Mouse (Mus musculus): ENCODE results near the gene Psg27. TPM values are rescaled to one million over a fixed set of nuclear protein-coding genes. Genes with fewer than 3 reads are reported as not detected.
"Not testable (repeated sequence)": the region's sequence is repeated elsewhere in the genome, so short reads cannot be mapped to it uniquely, and the experiment has no call there.

Gene Psg27
- not detected in 2 replicates for polyA plus RNA-seq (2012; rRNA removed)

DNA sequence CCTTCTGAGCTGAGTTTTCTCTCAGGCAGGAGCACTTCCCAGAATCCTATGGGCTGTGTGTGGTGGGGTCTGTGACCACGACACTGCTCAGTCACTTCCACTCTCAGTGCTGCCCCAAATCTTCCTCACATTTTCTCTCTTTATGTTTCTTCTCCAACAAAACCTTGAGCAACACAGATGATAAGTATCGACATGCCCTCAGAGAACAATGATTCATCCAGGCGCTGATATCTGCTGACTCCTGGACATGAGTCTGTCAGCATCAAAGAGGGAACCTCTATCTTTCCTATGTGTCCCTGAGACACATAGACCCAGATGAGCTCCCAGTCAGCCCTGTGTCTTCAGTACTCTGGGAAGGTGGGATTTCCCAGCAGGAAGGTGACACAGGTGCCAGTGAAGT lies at the start of gene Psg27:
Psg27 (minus strand) TSS at position 101 of the 400 bp plus-strand sequence.
- no peaks in the 10 kb centered on the region for H3K27me3 ChIP-seq (replicated peaks; ENCODE audit: control insufficient read depth, insufficient read depth, low read length)
- DNase-seq = no peak
- TF ChIP-seq CTCF (conservative IDR thresholded peaks at IDR 0.05; ENCODE audit: insufficient read depth, insufficient read length, low read depth, low read length) (no peak), POLR2A (IDR thresholded peaks at IDR 0.05; ENCODE audit: low read depth, low read length) (no peak)
- no peak within 1 kb of the TSS for H3K27ac ChIP-seq (ENCODE audit: insufficient read depth, low read depth, low read length)
- WGBS = 82% methylated on average over 3 of the region's 3 CpGs
- H3K36me3 ChIP-seq (ENCODE audit: control insufficient read depth, insufficient read depth, low read length) = no peaks in the 10 kb centered on the region
- H3K4me1 ChIP-seq (ENCODE audit: control insufficient read depth, insufficient read depth, low read length) = no peaks in the 10 kb centered on the region
- H3K4me3 ChIP-seq (ENCODE audit: insufficient read depth, low read depth, low read length) = no peak within 1 kb of the TSS

DNA sequence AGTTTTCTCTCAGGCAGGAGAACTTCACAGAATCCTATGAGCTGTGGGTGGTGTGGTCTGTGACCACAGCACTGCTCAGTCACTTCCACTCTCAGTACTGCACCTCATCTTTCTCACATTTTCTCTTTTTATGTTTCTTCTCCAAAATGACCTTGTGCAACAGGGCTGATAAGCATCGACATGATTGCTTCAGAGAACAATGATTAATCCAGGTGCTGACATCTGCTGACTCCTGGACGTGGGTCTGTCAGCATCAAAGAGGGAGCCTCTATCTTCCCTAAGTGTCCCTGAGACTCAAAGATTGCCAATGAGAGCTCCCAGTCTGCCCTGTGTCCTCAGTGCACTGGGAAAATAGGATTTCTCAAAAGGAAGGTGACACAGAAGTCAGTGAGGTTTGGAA lies 49.3 kb upstream of the Psg27 start, which contains the start of gene Psg23:
Psg23 (minus strand) TSS at position 101 of the 400 bp plus-strand sequence.
- not testable (repeated sequence) for DNase-seq; H3K27ac ChIP-seq (ENCODE audit: insufficient read depth, low read depth, low read length); H3K4me3 ChIP-seq (ENCODE audit: insufficient read depth, low read depth, low read length); H3K27me3 ChIP-seq (replicated peaks; ENCODE audit: control insufficient read depth, insufficient read depth, low read length); H3K4me1 ChIP-seq (ENCODE audit: control insufficient read depth, insufficient read depth, low read length); H3K36me3 ChIP-seq (ENCODE audit: control insufficient read depth, insufficient read depth, low read length)
- WGBS = 45% methylated on average over 2 of the region's 2 CpGs

DNA sequence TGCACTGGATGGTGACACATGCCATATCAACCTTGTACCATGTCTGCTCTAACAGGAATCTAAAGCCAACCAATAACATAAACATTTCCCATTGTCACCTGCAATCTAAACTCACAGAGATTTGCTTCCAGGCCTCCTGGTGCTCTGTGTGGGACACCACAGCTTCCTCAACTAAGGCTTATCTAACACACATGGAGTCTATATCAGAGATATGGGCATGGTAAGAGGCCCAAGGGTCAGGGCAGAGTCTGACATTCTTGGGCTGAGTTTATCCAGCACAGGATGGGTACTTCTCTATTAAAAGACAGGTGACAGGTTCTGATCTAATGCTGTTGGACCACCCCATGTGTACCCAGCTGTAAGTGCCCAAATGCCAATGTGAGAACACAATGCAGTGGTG lies 7.3 kb downstream of the Psg27 start:
- H3K27ac ChIP-seq (ENCODE audit: insufficient read depth, low read depth, low read length) = no peak overlapping the region
- no peaks in the 10 kb centered on the region for H3K4me1 ChIP-seq (ENCODE audit: control insufficient read depth, insufficient read depth, low read length)
- H3K27me3 ChIP-seq (replicated peaks; ENCODE audit: control insufficient read depth, insufficient read depth, low read length) = no peaks in the 10 kb centered on the region
- no peak overlapping the region for H3K4me3 ChIP-seq (ENCODE audit: insufficient read depth, low read depth, low read length)
- TF ChIP-seq POLR2A (IDR thresholded peaks at IDR 0.05; ENCODE audit: low read depth, low read length) = no peak
- no peak for TF ChIP-seq CTCF (conservative IDR thresholded peaks at IDR 0.05; ENCODE audit: insufficient read depth, insufficient read length, low read depth, low read length)
- no peak for DNase-seq
- no peaks in the 10 kb centered on the region for H3K36me3 ChIP-seq (ENCODE audit: control insufficient read depth, insufficient read depth, low read length)

DNA sequence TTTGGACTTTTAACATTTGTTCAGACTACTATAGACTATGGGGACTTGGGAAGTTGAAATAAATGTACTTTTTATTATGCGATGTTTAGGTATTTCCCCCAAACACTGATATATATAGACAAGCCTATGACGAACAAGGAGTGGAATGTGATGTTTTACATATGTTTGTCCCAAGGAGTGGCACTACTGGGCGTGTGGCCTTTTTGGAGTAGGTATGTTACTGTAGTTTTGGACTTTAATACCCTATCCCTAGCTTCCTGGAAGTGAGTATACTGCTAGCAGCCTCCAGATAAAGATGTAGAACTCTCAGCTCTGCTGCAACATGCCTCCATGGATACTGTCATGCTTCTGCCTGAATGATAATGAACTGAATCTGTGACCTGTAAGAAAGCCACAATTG lies 11.4 kb downstream of the Psg27 start:
- WGBS = 74% methylated on average over 3 of the region's 3 CpGs
- not testable (repeated sequence) for H3K4me1 ChIP-seq (ENCODE audit: control insufficient read depth, insufficient read depth, low read length); H3K27ac ChIP-seq (ENCODE audit: insufficient read depth, low read depth, low read length); H3K27me3 ChIP-seq (replicated peaks; ENCODE audit: control insufficient read depth, insufficient read depth, low read length); DNase-seq; H3K36me3 ChIP-seq (ENCODE audit: control insufficient read depth, insufficient read depth, low read length); H3K4me3 ChIP-seq (ENCODE audit: insufficient read depth, low read depth, low read length)

DNA sequence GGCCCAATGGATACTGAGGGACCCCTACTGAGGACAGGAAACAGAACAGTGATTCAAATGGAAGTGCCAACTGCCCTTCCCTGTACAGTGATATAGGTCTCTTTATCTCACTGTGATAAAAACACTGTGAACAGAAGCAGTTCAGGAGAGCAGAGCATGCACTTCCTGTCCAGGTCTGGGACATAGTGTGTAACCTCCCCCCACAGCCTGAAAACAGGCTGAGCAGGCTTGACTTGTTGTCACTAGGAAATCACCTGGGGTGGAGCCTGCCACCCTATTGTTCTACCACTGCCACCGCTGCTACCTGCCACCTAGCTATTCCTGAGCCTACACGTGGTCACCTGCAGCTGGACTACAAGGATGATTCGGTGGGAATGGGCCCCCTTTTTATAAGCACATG lies 33.7 kb downstream of the Psg27 start:
- no peaks in the 10 kb centered on the region for H3K4me1 ChIP-seq (ENCODE audit: control insufficient read depth, insufficient read depth, low read length)
- H3K36me3 ChIP-seq (ENCODE audit: control insufficient read depth, insufficient read depth, low read length) = no peaks in the 10 kb centered on the region
- H3K27me3 ChIP-seq (replicated peaks; ENCODE audit: control insufficient read depth, insufficient read depth, low read length) = no peaks in the 10 kb centered on the region
- TF ChIP-seq CTCF (conservative IDR thresholded peaks at IDR 0.05; ENCODE audit: insufficient read depth, insufficient read length, low read depth, low read length) (no peak), POLR2A (IDR thresholded peaks at IDR 0.05; ENCODE audit: low read depth, low read length) (no peak)
- 56% methylated on average over 3 of the region's 3 CpGs for WGBS
- no peak for DNase-seq
- no peak overlapping the region for H3K27ac ChIP-seq (ENCODE audit: insufficient read depth, low read depth, low read length)
- H3K4me3 ChIP-seq (ENCODE audit: insufficient read depth, low read depth, low read length) = no peak overlapping the region

DNA sequence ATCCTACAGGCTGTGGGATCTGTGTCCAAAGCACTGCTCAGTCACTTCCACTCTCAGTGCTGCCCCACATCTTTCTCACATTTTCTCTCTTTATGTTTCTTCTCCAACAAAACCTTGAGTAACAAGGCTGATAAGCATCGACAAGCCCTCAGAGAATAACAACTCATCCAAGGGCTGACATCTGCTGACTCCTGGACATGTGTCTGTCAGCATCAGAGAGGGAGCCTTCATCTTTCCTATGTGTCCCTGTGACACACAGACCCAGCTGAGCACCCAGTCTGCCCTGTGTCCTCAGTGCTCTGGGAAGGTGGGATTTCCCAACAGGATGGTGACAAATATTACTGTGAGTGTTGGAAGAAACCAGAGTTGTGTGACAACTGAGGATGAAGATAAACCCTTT lies 34.9 kb downstream of the Psg27 start, which contains the start of gene Psg25:
Psg25 (minus strand) TSS at position 101 of the 400 bp plus-strand sequence.
- H3K36me3 ChIP-seq (ENCODE audit: control insufficient read depth, insufficient read depth, low read length) = no peaks in the 10 kb centered on the region
- H3K4me1 ChIP-seq (ENCODE audit: control insufficient read depth, insufficient read depth, low read length) = no peaks in the 10 kb centered on the region
- DNase-seq = no peak
- H3K27me3 ChIP-seq (replicated peaks; ENCODE audit: control insufficient read depth, insufficient read depth, low read length) = no peaks in the 10 kb centered on the region
- TF ChIP-seq CTCF (conservative IDR thresholded peaks at IDR 0.05; ENCODE audit: insufficient read depth, insufficient read length, low read depth, low read length) = no peak
- no peak for TF ChIP-seq POLR2A (IDR thresholded peaks at IDR 0.05; ENCODE audit: low read depth, low read length)
- H3K27ac ChIP-seq (ENCODE audit: insufficient read depth, low read depth, low read length) = no peak within 1 kb of the TSS
- no peak within 1 kb of the TSS for H3K4me3 ChIP-seq (ENCODE audit: insufficient read depth, low read depth, low read length)
- 85% methylated on average over 1 of the region's 1 CpGs for WGBS

DNA sequence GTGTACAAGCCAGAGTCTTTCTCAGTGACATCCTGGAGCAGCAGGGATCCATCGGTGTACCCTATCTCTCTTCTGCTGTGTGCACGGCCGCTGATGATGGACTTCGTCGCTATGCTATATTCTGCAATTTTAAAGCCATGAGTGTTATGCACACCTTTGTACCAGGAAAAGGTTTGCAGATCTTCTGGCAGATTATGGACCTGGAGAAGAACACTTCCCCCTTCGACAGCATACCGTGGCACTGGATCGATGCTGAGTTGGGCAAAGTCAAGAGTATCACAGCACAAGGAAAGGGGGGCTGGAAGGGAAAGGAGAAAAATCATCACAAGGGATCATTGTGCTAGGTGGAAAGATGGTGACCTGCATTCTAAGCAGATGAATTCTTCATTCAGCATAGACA lies 42.4 kb downstream of the Psg27 start:
- TF ChIP-seq CTCF (conservative IDR thresholded peaks at IDR 0.05; ENCODE audit: insufficient read depth, insufficient read length, low read depth, low read length) (no peak), POLR2A (IDR thresholded peaks at IDR 0.05; ENCODE audit: low read depth, low read length) (no peak)
- 91% methylated on average over 8 of the region's 8 CpGs for WGBS
- no peaks in the 10 kb centered on the region for H3K4me1 ChIP-seq (ENCODE audit: control insufficient read depth, insufficient read depth, low read length)

DNA sequence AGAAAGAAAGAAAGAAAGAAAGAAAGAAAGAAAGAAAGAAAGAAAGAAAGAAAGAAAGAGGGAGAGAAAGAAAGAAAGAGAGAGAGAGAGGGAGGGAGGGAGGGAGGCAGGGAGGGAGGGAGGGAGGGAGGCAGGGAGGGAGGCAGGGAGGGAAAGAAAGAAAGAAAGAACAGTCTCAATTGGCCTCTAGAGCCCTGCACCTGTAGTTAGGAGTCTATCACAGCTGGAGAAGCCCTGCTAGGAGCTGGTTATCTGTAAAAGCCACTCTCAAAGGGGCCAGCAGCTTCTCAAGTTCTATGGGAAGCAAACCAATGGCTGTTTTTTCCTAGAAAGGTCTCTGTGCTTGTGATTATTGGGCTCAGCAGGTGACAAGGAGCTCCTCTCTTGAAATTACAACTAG lies 54.3 kb downstream of the Psg27 start:
- not testable (repeated sequence) for H3K27me3 ChIP-seq (replicated peaks; ENCODE audit: control insufficient read depth, insufficient read depth, low read length); H3K36me3 ChIP-seq (ENCODE audit: control insufficient read depth, insufficient read depth, low read length); H3K4me1 ChIP-seq (ENCODE audit: control insufficient read depth, insufficient read depth, low read length); DNase-seq; H3K4me3 ChIP-seq (ENCODE audit: insufficient read depth, low read depth, low read length); H3K27ac ChIP-seq (ENCODE audit: insufficient read depth, low read depth, low read length)

More for the DNA sequence above, 42.4 kb downstream of the Psg27 start:
- Histone ChIP-seq H3K36me3 (ENCODE audit: control insufficient read depth, insufficient read depth, low read length) (no peaks in the 10 kb centered on the region), H3K27me3 (replicated peaks; ENCODE audit: control insufficient read depth, insufficient read depth, low read length) (no peaks in the 10 kb centered on the region; the same call in 1 of the 2 replicates), H3K4me3 (ENCODE audit: insufficient read depth, low read depth, low read length) (no peak overlapping the region), H3K27ac (ENCODE audit: insufficient read depth, low read depth, low read length) (no peak overlapping the region)
- no peak for DNase-seq

DNA sequence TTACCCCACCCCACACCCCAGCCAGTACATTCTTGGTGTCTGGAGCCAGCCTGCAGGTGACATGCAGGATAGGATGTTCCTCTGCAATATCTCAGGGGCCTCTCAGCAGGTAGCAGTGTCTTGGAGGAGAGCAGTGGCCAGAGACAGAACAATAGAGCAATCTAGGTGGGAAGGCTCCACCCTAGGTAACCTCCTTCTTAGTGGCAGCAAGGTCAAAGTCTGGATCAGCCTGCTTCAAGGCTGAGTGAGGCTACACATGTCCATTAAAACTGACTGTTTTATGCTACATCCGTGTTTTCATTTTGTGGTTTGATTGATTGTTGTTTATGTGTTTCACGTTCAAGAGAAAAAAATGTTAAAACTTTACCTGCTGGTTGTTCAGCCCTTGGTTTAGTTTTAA lies 54.7 kb downstream of the Psg27 start:
- H3K4me3 ChIP-seq (ENCODE audit: insufficient read depth, low read depth, low read length); H3K27ac ChIP-seq (ENCODE audit: insufficient read depth, low read depth, low read length); H3K4me1 ChIP-seq (ENCODE audit: control insufficient read depth, insufficient read depth, low read length); H3K27me3 ChIP-seq (replicated peaks; ENCODE audit: control insufficient read depth, insufficient read depth, low read length); H3K36me3 ChIP-seq (ENCODE audit: control insufficient read depth, insufficient read depth, low read length); DNase-seq: not testable (repeated sequence)
- 56% methylated on average over 2 of the region's 2 CpGs for WGBS
